Mouse (Mus musculus) left cerebral cortex, postnatal 4 days (tissue): ENCODE data around the gene Srcin1. TPM values are rescaled to one million over a fixed set of nuclear protein-coding genes. Genes with fewer than 3 reads are reported as not detected.

ENCODE experiments used
- DNase-seq: peaks from one replicate; pipeline ENCODE4 v3.0.0-alpha.2; 2022
- intact Hi-C: fragments of 180-260 bp; cut with DNase I; formaldehyde crosslinking; loops from one replicate; pipeline ENCODE4 v1.15.1; 2025
- total RNA-seq, 2 experiments: library from RNA; stranded (reverse); gene quantifications; 2 replicates each; pipeline ENCODE4 v1.2.3; 2021

Gene Srcin1
- total RNA-seq, 2 experiments from 2014 or later, result 163 to 177 TPM

GRCm38 (mm10) chr11:97559549-97559948, 16.4 kb downstream of the Srcin1 start:
- intact Hi-C loops, result no loop called here

GRCm38 (mm10) chr11:97557885-97558284, 18.1 kb downstream of the Srcin1 start:
- intact Hi-C loops, result no loop called here
- DNase-seq, result no peak

More at GRCm38 (mm10) chr11:97559549-97559948, 16.4 kb downstream of the Srcin1 start:
- peak; percentile 54 for DNase-seq

- intact Hi-C loops, result no loop called here
- DNase-seq, result peak; percentile 88
Measured at GRCm38 (mm10) chr11:97556569-97557408, 19.2 kb downstream of the Srcin1 start.

GRCm38 (mm10) chr11:97555144-97555543, 20.8 kb downstream of the Srcin1 start:
- intact Hi-C loops, result no loop called here
- no peak for DNase-seq

- intact Hi-C loops, result no loop called here
- DNase-seq, result no peak
Measured at GRCm38 (mm10) chr11:97552151-97552550, 23.8 kb downstream of the Srcin1 start.

- intact Hi-C loops, result no loop called here
- DNase-seq, result no peak
Measured at GRCm38 (mm10) chr11:97548757-97549156, 27.2 kb downstream of the Srcin1 start.

GRCm38 (mm10) chr11:97547957-97548706, 27.9 kb downstream of the Srcin1 start:
- DNase-seq, result no peak
- intact Hi-C loops, result no loop called here

GRCm38 (mm10) chr11:97546804-97547411, 29.1 kb downstream of the Srcin1 start:
- intact Hi-C loops, result no loop called here
- DNase-seq, result no peak

- intact Hi-C loops, result no loop called here
- no peak for DNase-seq
Measured at GRCm38 (mm10) chr11:97545808-97546560, 30.0 kb downstream of the Srcin1 start.

GRCm38 (mm10) chr11:97543883-97544282, 32.1 kb downstream of the Srcin1 start:
- intact Hi-C loops, result no loop called here
- no peak for DNase-seq

GRCm38 (mm10) chr11:97543181-97543733, 32.7 kb downstream of the Srcin1 start:
- intact Hi-C loops, result no loop called here
- peak; percentile 97 for DNase-seq

- DNase-seq, result no peak
- intact Hi-C loops, result no loop called here
Measured at GRCm38 (mm10) chr11:97542171-97543150, 33.5 kb downstream of the Srcin1 start.

- intact Hi-C loops, result no loop called here
- peak; percentile 90 for DNase-seq
Measured at GRCm38 (mm10) chr11:97540604-97541003, 35.4 kb downstream of the Srcin1 start.

- no peak for DNase-seq
- intact Hi-C loops, result no loop called here
Measured at GRCm38 (mm10) chr11:97540136-97540535, 35.9 kb downstream of the Srcin1 start.

GRCm38 (mm10) chr11:97539622-97540021, 36.4 kb downstream of the Srcin1 start:
- no peak for DNase-seq
- intact Hi-C loops, result loop anchor here (10.0 kb wide), 1 partner anchor 145 kb away; the partner anchor contains the start of gene Cisd3

GRCm38 (mm10) chr11:97537580-97538089, 38.4 kb downstream of the Srcin1 start:
- intact Hi-C loops, result loop anchor here (10.0 kb wide), 1 partner anchor 147 kb away; the partner anchor contains the start of gene Cisd3
- peak; percentile 43 for DNase-seq

- intact Hi-C loops, result loop anchor here (10.0 kb wide), 1 partner anchor 148 kb away; the partner anchor contains the start of gene Cisd3
Measured at GRCm38 (mm10) chr11:97536835-97537579, 39.0 kb downstream of the Srcin1 start.

More at GRCm38 (mm10) chr11:97536835-97537579, 39.0 kb downstream of the Srcin1 start:
- DNase-seq, result peak; percentile 92
